Mouse (Mus musculus) hindbrain, embryonic 12.5 days (tissue): Measurements from ENCODE around the gene Tmem208. TPM values are rescaled to one million over a fixed set of nuclear protein-coding genes. Genes with fewer than 3 reads are reported as not detected.
A peak's percentile ranks its signal among the peaks of the same experiment; 100 is the strongest.

Source experiments
- ATAC-seq: fragments of 200-750 bp; cut with Nextera tagmentation; 2 replicates; pipeline ENCODE4 v1.8.0; 2017; ENCODE audit warnings: moderate TSS enrichment; ENCODE audit not compliant: low FRiP score
- H3K27ac ChIP-seq: fragments of 300-500 bp; sonication (generic); 2 replicates; pipeline ENCODE4 v1.5.1; 2016; ENCODE audit warnings: mild to moderate bottlenecking
- H3K27me3 ChIP-seq: fragments of 300-500 bp; sonication (generic); 2 replicates; pipeline ENCODE4 v1.6.1; 2016; ENCODE audit warnings: mild to moderate bottlenecking
- H3K36me3 ChIP-seq: fragments of 300-500 bp; sonication (generic); 2 replicates; pipeline ENCODE4 v1.6.1; 2016; ENCODE audit warnings: mild to moderate bottlenecking
- H3K4me1 ChIP-seq: fragments of 300-500 bp; sonication (generic); 2 replicates; pipeline ENCODE4 v1.6.1; 2016
- H3K4me2 ChIP-seq: fragments of 300-500 bp; sonication (generic); replicated peaks from 2 replicates; pipeline ENCODE4 v1.6.1; 2016; ENCODE audit warnings: mild to moderate bottlenecking
- H3K4me3 ChIP-seq: fragments of 300-500 bp; sonication (generic); 2 replicates; pipeline ENCODE4 v1.5.1; 2016; ENCODE audit warnings: mild to moderate bottlenecking
- H3K9ac ChIP-seq: fragments of 300-500 bp; sonication (generic); 2 replicates; pipeline ENCODE4 v1.6.1; 2016; ENCODE audit warnings: mild to moderate bottlenecking, moderate library complexity
- H3K9me3 ChIP-seq: fragments of 300-500 bp; sonication (generic); replicated peaks from 2 replicates; pipeline ENCODE4 v1.6.1; 2016; ENCODE audit warnings: mild to moderate bottlenecking
- WGBS: fragments of 180-500 bp; shearing (Covaris S2); methylation state at CpG from one replicate; pipeline ENCODE4 v1.1.7; 2016; 5-methylcytosine and 5-hydroxymethylcytosine counted together
- polyA plus RNA-seq: library from polyadenylated mRNA; unstranded; fragments of >200 nt; fragmentation: Nextera tagmentation; extraction: Ambion mirVana; gene quantifications from 2 replicates; pipeline ENCODE4 v1.2.1, GENCODE M21; 2016

Gene Tmem208
- polyA plus RNA-seq, 1 experiment from 2014 or later = 100 TPM

- peaks cover 67% of the 10 kb centered on the region for H3K36me3 ChIP-seq
- no peak overlapping the region for H3K9ac ChIP-seq
- 90% methylated on average over 8 of the region's 8 CpGs for WGBS
Measured at GRCm38 (mm10) chr8:105303396-105303795, 22.8 kb upstream of the Tmem208 start.

GRCm38 (mm10) chr8:105303874-105304273 lies 22.3 kb upstream of the Tmem208 start:
- ATAC-seq = no peak
- no peak overlapping the region for H3K4me3 ChIP-seq
- peaks cover 16% of the 10 kb centered on the region for H3K4me1 ChIP-seq
- no peak overlapping the region for H3K4me2 ChIP-seq
- H3K27ac ChIP-seq = no peak overlapping the region
- H3K9me3 ChIP-seq = no peaks in the 10 kb centered on the region
- 86% methylated on average over 9 of the region's 9 CpGs for WGBS
- H3K36me3 ChIP-seq = peaks cover 70% of the 10 kb centered on the region
- no peak overlapping the region for H3K9ac ChIP-seq
- H3K27me3 ChIP-seq = no peaks in the 10 kb centered on the region

More at GRCm38 (mm10) chr8:105303396-105303795, 22.8 kb upstream of the Tmem208 start:
- ATAC-seq = no peak
- Histone ChIP-seq H3K27me3 (no peaks in the 10 kb centered on the region), H3K4me2 (no peak overlapping the region), H3K4me3 (no peak overlapping the region), H3K4me1 (peaks cover 21% of the 10 kb centered on the region), H3K9me3 (no peaks in the 10 kb centered on the region), H3K27ac (no peak overlapping the region)

GRCm38 (mm10) chr8:105304325-105305210 lies 21.6 kb upstream of the Tmem208 start:
- no peak for ATAC-seq
- H3K9ac ChIP-seq = no peak overlapping the region
- H3K4me2 ChIP-seq = no peak overlapping the region
- peak overlapping the region; percentile 9; the same call in 1 of the 2 replicates for H3K27ac ChIP-seq
- H3K9me3 ChIP-seq = no peaks in the 10 kb centered on the region
- no peak overlapping the region for H3K4me3 ChIP-seq
- WGBS = 81% methylated on average over 9 of the region's 9 CpGs
- H3K27me3 ChIP-seq = no peaks in the 10 kb centered on the region
- H3K4me1 ChIP-seq = peaks cover 13% of the 10 kb centered on the region
- H3K36me3 ChIP-seq = peaks cover 75% of the 10 kb centered on the region

- Histone ChIP-seq H3K27ac (peak within 1 kb of the TSS; percentile 37; the same call in 1 of the 2 replicates), H3K9ac (peak within 1 kb of the TSS; percentile 51), H3K4me1 (peaks cover 13% of the 10 kb centered on the region), H3K9me3 (no peaks in the 10 kb centered on the region), H3K36me3 (peaks cover 75% of the 10 kb centered on the region), H3K4me3 (peak within 1 kb of the TSS; percentile 18), H3K27me3 (no peaks in the 10 kb centered on the region), H3K4me2 (peak within 1 kb of the TSS; percentile 51)
- ATAC-seq = peak; percentile 56
- WGBS = 8% methylated on average over 27 of the region's 30 CpGs
Measured at GRCm38 (mm10) chr8:105305211-105306145, 20.7 kb upstream of the Tmem208 start, which contains the start of gene Elmo3. TSS of gene Elmo3 (plus strand) at chr8:105305601.

GRCm38 (mm10) chr8:105306146-105306691 lies 19.9 kb upstream of the Tmem208 start:
- Histone ChIP-seq H3K27ac (peak overlapping the region; percentile 37; the same call in 1 of the 2 replicates), H3K9me3 (no peaks in the 10 kb centered on the region), H3K9ac (peak overlapping the region; percentile 51; the same call in 1 of the 2 replicates), H3K4me3 (peak overlapping the region; percentile 18), H3K27me3 (no peaks in the 10 kb centered on the region), H3K36me3 (peaks cover 74% of the 10 kb centered on the region), H3K4me2 (peak overlapping the region; percentile 51), H3K4me1 (peaks cover 13% of the 10 kb centered on the region)
- 60% methylated on average over 5 of the region's 5 CpGs for WGBS
- peak; percentile 17; the same call in 1 of the 2 replicates for ATAC-seq

- peaks cover 75% of the 10 kb centered on the region for H3K36me3 ChIP-seq
- no peaks in the 10 kb centered on the region for H3K9me3 ChIP-seq
- ATAC-seq = no peak
Measured at GRCm38 (mm10) chr8:105307670-105308069, 18.5 kb upstream of the Tmem208 start.

GRCm38 (mm10) chr8:105308428-105308827 lies 17.7 kb upstream of the Tmem208 start:
- H3K4me2 ChIP-seq = no peak overlapping the region
- no peaks in the 10 kb centered on the region for H3K27me3 ChIP-seq
- H3K27ac ChIP-seq = no peak overlapping the region
- peaks cover 13% of the 10 kb centered on the region for H3K4me1 ChIP-seq
- H3K9ac ChIP-seq = no peak overlapping the region
- WGBS = 93% methylated on average over 10 of the region's 10 CpGs
- peaks cover 77% of the 10 kb centered on the region for H3K36me3 ChIP-seq
- no peak for ATAC-seq
- no peaks in the 10 kb centered on the region for H3K9me3 ChIP-seq
- H3K4me3 ChIP-seq = no peak overlapping the region

More at GRCm38 (mm10) chr8:105307670-105308069, 18.5 kb upstream of the Tmem208 start:
- 91% methylated on average over 13 of the region's 13 CpGs for WGBS
- H3K4me1 ChIP-seq = peaks cover 13% of the 10 kb centered on the region
- H3K4me3 ChIP-seq = no peak overlapping the region
- no peak overlapping the region for H3K27ac ChIP-seq
- H3K9ac ChIP-seq = no peak overlapping the region
- H3K4me2 ChIP-seq = no peak overlapping the region
- no peaks in the 10 kb centered on the region for H3K27me3 ChIP-seq

- peaks cover 13% of the 10 kb centered on the region for H3K4me1 ChIP-seq
- H3K27ac ChIP-seq = no peak overlapping the region
- WGBS = 86% methylated on average over 15 of the region's 15 CpGs
- no peaks in the 10 kb centered on the region for H3K27me3 ChIP-seq
- no peaks in the 10 kb centered on the region for H3K9me3 ChIP-seq
- H3K9ac ChIP-seq = no peak overlapping the region
- ATAC-seq = no peak
- H3K36me3 ChIP-seq = peaks cover 76% of the 10 kb centered on the region
- no peak overlapping the region for H3K4me3 ChIP-seq
- no peak overlapping the region for H3K4me2 ChIP-seq
Measured at GRCm38 (mm10) chr8:105309142-105309847, 16.9 kb upstream of the Tmem208 start.

GRCm38 (mm10) chr8:105310118-105310517 lies 16.0 kb upstream of the Tmem208 start:
- no peak for ATAC-seq
- 81% methylated on average over 8 of the region's 8 CpGs for WGBS
- H3K36me3 ChIP-seq = peaks cover 80% of the 10 kb centered on the region

GRCm38 (mm10) chr8:105311718-105312117 lies 14.4 kb upstream of the Tmem208 start:
- no peaks in the 10 kb centered on the region for H3K9me3 ChIP-seq
- WGBS = 89% methylated on average over 1 of the region's 1 CpGs

More at GRCm38 (mm10) chr8:105310118-105310517, 16.0 kb upstream of the Tmem208 start:
- H3K4me2 ChIP-seq = no peak overlapping the region
- no peak overlapping the region for H3K27ac ChIP-seq
- H3K9me3 ChIP-seq = no peaks in the 10 kb centered on the region
- no peak overlapping the region for H3K9ac ChIP-seq
- no peak overlapping the region for H3K4me3 ChIP-seq
- H3K27me3 ChIP-seq = no peaks in the 10 kb centered on the region
- H3K4me1 ChIP-seq = peaks cover 13% of the 10 kb centered on the region

GRCm38 (mm10) chr8:105312891-105313481 lies 13.2 kb upstream of the Tmem208 start:
- H3K27me3 ChIP-seq = no peaks in the 10 kb centered on the region
- peaks cover 78% of the 10 kb centered on the region for H3K36me3 ChIP-seq
- H3K4me1 ChIP-seq = no peaks in the 10 kb centered on the region
- WGBS = 94% methylated on average over 8 of the region's 8 CpGs
- H3K27ac ChIP-seq = no peak overlapping the region
- no peak overlapping the region for H3K9ac ChIP-seq
- no peak overlapping the region for H3K4me3 ChIP-seq
- no peaks in the 10 kb centered on the region for H3K9me3 ChIP-seq
- H3K4me2 ChIP-seq = no peak overlapping the region
- ATAC-seq = no peak

More at GRCm38 (mm10) chr8:105311718-105312117, 14.4 kb upstream of the Tmem208 start:
- no peaks in the 10 kb centered on the region for H3K27me3 ChIP-seq
- H3K4me3 ChIP-seq = no peak overlapping the region
- no peak for ATAC-seq
- H3K27ac ChIP-seq = no peak overlapping the region
- peaks cover 88% of the 10 kb centered on the region for H3K36me3 ChIP-seq
- H3K4me2 ChIP-seq = no peak overlapping the region
- H3K9ac ChIP-seq = no peak overlapping the region
- H3K4me1 ChIP-seq = no peaks in the 10 kb centered on the region
